Mouse (Mus musculus) thymus, postnatal 25 days (tissue): ENCODE results near the gene Spon2.

ENCODE experiments used
- DNase-seq: peaks from one replicate; pipeline ENCODE4 v3.0.0; 2022

Spon2 gene

DNA sequence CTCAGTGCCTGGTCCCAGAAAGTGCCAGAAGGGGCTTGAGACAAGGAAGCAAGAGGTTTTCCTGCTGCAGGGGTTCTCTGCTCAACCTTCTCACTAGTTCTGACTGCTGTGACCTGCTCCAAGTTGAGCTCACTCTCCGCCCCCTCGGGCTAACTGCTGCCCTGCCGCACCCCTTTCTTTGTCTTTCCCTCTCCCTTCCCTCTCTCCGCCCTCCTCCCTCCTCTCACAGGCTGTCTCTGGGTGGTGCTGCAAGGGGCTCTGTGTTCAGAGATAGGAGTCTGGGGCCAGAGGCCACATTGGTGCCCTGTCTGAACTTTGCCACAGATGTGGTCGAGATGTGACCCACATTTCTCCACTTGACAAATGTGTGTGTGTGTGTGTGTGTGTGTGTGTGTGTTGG is at the start of gene Spon2:
TSS of gene Spon2 (minus strand) at position 375 of the 400 bp plus-strand sequence.
- no peak for DNase-seq

DNA sequence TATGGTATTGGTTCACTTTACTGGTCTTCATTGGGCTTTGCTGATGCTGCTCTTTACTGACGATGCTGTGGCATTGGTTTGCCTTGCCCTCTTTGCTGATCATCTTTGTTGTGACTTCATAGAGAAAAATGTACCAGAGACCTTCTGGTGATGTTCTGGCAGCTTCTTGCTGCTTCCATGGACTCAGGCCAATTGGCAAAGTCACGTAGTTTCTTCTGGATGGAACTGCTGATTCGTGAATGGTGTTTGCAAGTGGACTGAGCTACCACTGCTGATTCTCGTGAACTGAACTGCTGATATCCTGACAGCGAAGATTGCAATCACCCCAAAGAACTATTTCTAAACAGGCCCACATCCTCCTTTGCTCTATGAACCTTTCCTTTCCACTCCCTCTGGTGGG is 36.2 kb upstream of the Spon2 start:
- no peak for DNase-seq

DNA sequence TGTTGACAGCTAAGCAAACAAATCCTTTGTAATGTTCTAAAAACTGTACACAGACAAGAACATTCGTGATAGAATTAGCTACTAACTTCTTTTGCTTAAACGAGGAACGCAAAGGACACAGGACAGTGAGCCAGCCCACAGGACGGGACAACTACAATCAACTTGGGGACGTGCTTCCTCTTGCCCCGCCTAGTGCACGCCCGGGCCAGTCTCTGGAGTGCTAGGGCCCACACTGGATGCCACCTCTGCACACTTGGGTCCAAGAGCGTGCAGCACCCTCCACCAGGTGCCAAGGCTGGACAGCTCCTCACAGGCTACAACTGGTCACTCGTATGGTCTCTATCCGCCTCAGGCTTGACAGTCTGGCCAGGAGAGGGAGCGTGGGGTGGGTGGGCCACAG is 29.9 kb upstream of the Spon2 start:
- DNase-seq = no peak

DNA sequence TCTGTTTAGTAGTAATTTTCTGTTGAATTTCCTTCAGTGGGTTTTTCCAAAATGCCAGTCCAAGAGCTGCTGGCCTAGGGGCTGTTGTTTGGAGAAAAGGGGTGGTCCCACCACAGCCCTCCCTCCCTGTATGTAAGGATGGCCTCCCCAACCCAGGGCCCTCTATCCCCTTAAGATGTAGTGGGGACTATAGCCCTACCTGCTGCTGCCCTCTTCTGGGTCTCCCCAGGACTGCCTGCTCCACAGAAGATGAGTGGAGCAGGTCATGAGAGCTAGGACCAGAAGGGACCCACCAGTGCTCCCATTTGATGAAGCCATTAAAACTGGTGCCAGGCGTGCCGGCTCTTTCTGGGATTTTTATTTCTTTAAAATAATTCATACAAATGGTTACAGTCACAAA is 29.1 kb upstream of the Spon2 start:
- no peak for DNase-seq

- DNase-seq = no peak
Measured at GRCm38 (mm10) chr5:33245701-33246100, 27.4 kb upstream of the Spon2 start.

DNA sequence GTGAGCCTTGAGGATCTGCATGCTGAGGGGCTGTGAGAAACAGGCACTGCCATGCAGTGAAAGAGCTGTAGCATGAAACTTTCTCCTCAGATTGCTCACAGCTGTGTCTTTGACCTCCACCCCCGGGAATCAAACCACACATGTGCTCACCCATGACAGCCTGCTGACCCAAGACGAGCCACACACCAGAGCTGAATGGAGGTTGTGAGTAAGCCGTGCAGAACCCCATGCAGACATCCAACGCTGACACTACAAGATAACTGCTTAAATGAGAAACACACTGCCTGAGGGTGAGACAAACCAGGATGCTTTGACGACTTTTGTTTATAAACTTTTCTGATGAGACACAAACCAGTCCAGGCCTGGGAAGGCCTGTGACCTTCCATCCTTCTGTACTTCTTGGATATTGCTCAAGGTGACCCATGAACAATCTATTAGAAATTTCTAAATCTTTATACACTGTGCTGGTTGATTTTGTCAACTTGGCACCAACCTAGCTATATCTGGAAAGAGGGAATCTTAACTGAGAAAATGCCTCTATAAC is 26.2 kb upstream of the Spon2 start:
- no peak for DNase-seq

GRCm38 (mm10) chr5:33239934-33240333 is 21.7 kb upstream of the Spon2 start:
- no peak for DNase-seq

GRCm38 (mm10) chr5:33239111-33239714 is 21.0 kb upstream of the Spon2 start:
- no peak for DNase-seq

DNA sequence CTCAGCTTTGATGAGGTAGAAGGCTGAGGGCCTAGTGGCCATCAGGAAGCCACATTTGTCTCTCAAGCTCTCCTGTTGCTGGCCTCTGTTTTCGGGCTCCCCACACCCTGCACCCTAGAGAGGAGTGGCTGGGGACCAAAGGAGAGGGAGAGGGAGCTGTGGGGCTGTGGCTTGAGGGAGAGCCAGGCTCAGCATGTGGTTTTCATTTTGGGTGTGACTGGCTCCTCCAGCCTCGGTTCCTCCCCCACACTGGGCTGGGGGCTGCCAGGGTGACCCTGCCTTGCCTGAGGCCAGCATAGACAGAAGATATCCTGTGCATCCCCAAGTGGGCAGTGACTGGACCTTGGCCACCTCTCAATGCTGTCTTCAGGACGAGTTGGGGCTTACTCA is 20.0 kb upstream of the Spon2 start:
- no peak for DNase-seq

GRCm38 (mm10) chr5:33237600-33238255 is 19.5 kb upstream of the Spon2 start:
- no peak for DNase-seq

DNA sequence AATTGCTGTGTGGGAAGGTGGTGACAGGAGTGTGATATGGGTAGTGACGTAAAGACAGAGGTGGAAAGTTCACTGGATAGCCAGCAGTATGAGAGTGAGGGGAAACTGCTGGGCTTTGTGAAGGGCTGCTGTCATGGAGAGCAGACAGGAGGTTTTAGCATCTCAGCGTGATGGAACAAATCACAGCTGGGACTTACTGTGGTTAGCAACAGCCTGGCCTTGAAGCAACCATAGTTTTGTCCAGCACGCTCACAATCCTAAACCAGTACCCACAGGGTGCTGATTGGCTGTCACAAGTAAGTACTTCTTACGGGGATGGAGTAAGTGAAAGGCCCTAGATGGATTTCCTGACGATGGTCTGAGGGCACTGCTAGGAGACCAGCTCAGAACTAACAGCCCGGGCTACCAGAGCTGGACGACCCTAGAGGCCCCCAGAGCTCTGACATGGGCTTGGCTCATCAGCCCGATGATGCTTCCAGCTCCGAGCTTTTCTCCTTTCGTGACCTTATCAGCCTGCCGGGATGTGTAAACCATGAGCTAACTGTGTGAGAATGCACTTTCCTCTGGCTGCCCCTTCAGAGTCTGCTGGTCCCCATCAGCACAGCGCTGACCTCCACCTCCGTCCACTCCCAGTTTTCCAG is 16.3 kb upstream of the Spon2 start:
- DNase-seq = no peak

- DNase-seq = no peak
Measured at GRCm38 (mm10) chr5:33232791-33233190, 14.5 kb upstream of the Spon2 start.

DNA sequence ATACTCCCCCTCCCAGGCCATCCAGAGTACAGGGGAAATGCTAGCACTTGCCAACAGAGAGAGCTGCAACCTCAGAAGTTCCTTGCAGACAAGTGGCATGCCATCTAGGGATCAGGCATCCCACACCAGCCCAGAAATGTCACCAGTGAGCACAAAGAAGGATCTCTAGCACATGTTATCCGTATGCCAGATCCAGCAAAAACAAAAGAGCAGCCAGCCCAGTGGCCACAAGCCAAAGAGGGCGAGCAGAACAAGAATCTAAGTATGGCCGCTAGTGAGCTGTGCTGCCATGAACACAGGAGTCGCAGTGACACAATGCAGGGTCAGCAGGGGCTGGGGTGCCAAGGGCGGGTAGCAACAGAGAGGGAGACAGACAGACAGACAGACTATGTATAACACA is 12.0 kb upstream of the Spon2 start:
- DNase-seq = no peak

GRCm38 (mm10) chr5:33228428-33228827 is 10.2 kb upstream of the Spon2 start:
- DNase-seq = no peak

DNA sequence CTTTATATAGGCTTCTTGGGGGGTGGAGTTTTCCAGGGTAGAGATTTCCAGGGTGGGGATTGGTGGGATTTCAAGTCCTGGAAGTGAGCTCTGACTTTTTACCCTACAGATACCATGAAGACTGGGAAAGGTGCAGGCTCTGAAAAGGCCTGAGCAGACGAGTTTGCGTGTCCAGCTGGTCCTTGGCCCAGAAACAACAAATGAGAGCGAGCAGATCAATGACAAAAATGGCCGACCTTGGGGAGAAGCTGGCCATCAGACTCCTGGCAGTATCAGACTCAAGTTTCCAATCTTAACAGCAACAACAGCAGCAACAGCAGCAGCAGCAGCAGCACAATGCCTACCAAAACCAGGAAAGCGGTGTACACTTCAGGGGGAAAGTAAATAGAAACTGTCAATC is 7.4 kb upstream of the Spon2 start:
- DNase-seq = no peak

GRCm38 (mm10) chr5:33224491-33224890 is 6.2 kb upstream of the Spon2 start:
- no peak for DNase-seq

DNA sequence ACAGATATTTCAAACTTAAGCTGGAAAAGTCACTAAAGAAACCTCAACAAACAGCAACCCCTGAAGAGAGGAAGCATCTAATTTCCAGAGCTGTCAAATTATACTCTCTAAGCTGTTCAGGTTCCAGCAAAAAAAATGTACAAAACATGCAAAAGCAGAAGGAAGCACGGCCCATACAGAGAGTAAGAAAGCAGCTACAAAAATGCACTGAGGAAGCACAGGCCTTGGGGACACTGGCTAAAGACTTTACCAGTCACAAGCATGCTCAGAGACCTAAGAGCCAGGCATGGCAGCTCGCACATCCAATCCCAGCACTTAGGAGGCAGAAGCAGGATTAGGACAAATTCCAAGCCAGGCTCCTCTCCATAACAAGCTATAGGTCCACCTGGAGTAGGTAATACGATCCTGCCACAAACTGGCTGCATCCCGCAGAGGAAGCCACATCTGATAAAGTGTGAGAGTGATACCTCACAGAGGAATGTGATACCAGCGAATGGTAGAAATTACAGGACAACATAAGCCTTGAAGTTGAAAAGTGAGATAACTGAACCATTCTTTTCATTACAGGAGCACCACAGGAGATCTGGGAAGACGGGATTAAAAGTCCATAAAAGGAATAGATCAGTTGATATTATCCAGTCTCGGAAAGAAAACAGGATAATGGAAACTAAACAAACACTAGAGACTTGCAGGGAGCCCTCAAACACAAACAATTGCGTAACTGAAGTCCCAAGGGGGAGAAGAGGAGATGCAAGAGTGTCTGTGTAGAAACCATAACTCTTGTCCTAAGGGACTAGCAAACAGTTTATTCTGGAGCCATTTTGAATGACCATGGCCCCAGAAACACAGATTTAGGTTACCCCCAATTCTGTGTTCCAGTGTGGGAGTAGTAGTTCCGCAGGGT is 4.8 kb upstream of the Spon2 start:
- DNase-seq = no peak

- DNase-seq = no peak
Measured at GRCm38 (mm10) chr5:33222389-33222788, 4.1 kb upstream of the Spon2 start.

DNA sequence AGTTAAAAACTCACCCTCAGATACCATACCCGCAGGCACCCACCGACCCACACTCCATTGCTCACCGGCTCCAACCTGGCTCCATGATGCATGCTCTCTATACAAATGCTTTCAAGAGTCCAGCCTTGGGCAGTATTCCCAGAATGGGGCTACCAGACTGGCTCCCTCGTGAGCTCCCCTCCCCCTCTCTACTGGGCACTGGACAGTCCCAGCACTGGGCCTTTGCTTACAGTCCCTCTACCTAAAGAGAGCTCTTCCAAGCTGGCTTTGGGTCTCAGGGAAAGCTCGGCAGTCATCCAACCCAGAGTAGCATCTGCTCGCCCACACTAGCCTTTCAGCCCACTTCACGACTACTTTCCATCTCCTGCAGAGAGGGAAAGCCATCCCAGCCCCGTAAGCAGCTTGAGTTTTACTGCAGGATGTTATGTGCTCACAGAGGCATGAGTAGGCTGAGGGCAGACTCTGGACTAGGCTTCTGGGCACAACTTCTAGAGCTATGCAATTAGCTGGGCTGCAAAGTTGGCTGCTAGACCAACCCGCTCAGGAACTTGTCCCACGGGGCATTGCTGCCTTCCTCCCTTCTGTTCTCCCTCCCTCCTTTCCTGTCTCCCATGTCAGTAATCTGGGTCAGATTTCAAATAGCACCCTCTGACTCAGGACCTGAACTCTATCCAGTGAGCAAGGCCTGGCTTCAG is 2.2 kb upstream of the Spon2 start:
- no peak for DNase-seq

DNA sequence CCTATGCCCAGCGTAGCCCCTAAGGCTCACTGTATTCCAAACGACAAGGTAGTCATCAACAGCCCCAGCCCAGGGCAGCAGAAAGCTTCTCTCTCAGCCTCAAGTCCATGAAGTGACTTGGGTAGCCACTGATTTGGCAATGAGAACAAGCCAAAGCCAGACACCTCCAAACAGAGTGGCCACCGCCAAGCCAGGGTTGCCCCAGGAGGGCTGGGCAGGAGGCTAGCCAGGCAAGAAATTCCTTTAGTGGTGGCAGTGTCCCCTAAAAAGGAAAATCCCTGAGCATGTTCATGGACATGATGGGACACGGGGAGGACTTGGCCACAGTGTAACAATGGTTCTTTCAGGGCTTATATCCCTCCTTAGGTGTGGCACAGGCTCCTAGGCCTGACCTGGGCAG is 1.6 kb upstream of the Spon2 start:
- no peak for DNase-seq

DNA sequence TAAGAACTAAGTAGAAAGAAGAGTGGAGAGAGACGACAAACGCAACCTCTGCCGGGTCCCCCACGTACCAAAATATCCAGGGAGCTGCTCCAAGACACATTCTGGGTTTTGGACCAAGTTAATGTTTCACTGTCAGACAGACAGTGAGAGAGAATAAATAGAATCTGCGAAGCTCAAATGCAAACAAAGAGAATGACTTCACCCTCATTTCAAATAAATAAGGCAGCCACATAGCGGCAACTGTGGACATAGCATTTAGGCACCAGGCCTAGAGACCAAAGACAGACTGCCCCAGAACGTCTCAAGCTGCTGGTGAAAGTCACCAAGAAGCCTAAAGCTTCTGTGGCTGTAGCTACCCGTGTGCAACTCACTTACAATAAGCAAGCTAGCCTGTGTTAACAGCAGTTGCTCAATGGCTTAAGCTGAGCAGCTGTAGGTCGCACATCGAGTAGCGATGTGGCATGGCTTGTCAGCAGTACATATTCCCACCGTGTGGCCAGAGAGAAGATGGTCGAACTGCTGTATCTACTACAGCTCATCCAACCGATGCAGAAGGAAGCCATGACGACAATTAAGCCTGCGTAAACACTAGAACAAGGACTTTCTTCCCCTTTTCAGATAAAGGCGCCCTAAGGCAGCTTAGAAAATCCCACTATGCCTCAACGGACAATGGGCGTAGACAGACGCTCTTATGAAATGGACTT is 643 bp upstream of the Spon2 start:
- no peak for DNase-seq

DNA sequence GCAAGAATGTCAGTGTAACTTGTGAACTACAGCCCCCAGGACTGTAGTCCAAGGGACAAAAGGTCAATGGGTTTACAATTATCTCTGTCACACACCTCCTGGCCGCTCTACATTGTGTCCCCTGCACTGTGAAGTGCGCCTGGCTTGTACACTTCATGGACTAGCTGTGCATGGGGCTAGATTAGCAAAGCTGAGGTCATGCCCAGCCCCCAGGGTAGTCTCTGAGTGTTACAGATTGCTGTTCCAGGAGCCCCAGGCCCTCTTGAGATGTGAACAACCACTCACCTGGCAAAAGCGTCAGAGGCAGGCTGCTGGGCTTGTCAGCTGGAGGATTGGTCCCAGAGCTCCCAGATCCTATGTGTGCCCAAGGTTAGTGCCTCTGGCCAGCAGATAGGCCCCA is 592 bp downstream of the Spon2 start:
- DNase-seq = no peak
